Mouse (Mus musculus): Measurements from ENCODE around the gene Zfp710.
A peak's percentile ranks its signal among the peaks of the same experiment; 100 is the strongest.
"Not testable (repeated sequence)": the region's sequence is repeated elsewhere in the genome, so short reads cannot be mapped to it uniquely, and the experiment has no call there.

Zfp710 gene

DNA sequence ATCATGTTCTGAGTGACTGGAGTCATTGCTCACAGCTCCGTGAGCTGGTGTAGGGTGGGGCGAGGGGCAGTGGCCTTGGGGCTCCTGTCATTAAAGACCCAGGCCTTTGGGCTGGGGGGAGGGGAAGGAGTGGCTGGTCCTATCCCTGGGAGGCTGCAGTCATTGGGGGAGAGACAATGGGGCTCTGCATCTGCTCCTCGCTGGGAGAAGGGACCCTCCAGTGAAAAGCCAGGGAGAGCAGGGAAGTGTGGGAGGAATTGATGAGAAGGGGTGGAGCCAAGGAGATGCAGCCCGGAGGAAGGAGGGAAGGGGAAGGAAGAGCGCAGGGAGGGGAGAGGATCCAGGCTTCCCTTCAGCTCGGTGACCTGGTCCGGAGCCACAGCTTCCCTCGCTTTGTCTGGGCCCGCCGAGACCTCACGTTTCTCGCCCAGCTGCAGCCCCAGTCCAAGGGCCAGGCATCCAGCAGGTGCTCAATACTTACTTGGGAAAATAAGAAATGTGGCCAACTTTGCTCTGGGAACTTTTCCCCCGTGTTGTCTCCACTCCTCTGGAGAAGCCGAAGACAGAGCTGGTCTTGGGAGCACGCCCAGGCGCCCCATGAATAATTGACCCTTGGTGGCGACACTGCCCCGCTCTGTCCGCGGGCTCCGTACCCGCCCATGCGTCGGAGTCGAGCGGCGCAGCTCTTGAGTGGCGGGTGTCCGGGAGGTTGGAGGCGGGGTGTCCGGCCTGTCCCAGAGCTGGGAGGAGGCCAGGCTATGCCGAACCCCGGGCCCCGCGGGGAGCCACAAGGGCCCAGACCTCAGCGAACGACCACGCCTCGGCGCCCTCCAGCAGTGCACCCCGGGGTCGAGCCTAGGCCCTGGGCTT, at the start of gene Zfp710:
Gene Zfp710 (plus strand): TSS at position 294 of the 870 bp plus-strand sequence.
- peak; percentile 54 for DNase-seq

DNA sequence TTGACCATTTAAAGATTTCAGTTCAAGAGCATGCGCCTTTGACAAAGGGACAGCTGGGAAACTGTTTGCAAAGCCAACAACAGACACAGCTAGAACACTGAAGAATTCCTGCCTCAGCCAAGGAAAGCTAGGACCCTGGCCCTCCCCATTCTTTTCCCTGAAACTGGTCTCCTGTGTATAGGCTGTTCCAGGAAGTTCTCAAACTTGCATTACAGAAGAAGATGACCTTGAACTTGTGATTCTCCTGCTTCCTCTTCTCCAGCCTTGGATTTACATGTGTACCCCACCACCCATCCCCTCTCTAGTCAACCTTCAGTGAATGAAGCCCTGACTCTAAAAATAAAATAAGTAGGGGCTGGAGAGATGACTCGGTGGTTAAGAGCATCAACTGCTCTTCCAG, 49.3 kb upstream of the Zfp710 start:
- no peak for DNase-seq

DNA sequence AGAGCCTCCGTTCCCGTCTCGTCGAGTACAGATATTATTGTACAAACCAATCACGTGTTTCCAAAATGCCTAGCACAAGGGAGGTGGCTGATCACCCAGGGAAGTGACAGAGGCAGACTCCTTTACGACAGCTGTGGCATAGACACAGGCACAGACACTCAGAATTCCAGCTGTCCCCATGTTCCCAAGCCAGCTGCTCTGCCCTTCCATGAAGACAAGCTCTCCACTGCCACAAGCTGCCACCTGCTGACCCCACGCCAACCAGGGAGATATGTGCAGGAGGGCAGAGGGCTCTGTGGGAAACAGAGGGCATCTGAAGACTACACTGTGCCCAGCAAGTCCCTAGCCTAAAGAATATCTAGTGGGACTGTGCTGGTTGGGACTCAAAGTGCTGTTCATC, 37.9 kb upstream of the Zfp710 start:
- DNase-seq: no peak

DNA sequence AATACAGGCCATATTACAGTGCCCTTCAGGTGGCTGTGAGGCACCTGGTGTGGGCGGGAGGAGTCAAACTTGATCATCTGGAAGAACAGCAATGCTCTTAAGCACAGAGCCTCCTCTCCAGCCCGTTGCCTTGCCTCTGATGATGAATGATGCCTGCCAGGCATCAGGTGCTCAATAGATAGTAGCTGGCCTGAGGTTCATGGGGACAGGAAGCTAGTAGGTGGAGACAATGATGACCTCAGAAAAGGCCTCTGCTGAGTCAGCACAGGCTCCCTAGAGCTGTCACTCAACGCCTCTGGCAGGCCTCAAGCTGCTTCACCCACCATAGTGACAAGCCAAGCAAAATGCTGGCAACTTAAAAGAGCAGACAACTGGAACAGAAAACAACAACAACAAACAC, 36.9 kb upstream of the Zfp710 start:
- DNase-seq: no peak

DNA sequence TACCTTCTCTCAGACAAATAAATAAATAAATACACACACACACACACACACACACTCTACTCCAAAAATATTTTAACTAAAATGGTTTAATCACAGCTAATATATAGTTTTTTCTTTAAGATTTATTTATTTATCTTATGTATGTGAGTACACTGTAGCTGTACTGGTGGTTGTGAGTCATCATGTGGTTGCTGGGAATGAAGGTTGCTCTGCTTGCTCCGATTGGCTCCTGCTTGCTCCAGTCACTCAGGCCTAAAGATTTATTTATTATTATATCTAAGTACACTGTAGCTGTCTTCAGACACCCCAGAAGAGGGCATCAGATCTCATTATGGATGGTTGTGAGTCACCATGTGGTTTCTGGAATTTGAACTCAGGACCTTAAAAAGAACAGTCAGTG, 36.1 kb upstream of the Zfp710 start:
- DNase-seq: not testable (repeated sequence)

DNA sequence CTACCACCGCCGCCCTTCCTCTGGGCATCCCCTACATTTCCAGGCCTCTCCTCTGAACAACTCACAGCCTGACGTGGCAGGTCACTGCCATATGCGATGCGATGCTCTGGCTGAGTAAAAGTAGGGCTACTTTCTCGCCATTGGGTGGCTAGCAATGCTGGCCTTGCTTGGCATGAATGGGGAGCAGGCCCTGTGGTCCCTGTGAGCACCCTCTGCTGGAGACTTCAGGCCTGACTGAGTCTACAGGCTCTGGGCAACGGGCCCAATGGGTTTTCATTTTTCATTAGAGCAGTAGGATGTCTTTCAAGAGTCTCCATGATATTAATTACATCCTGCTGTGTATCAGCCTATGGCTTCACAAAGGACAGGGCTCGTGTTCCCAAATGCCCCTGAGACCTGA, 30.1 kb upstream of the Zfp710 start:
- DNase-seq: peak; percentile 42

DNA sequence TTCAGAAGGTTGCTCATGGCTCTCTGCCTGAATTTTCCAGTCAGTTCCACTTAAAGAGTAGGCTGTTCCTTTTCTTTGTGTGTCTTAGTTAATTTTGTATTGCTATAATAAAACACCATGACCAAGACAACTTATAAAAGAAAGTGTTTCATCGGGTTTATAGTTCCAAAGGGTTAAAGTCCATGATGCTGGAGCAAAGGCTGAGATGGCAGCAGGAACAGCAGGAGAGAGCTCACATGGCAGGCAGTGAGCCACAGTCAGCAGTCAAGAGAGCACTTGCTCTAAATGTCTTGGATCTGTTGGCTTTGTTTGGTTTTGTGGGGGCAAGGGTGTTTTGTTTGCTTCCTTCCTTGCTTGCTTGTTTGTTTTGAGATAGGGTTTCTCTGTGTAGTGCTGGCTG, 26.9 kb upstream of the Zfp710 start:
- no peak for DNase-seq

DNA sequence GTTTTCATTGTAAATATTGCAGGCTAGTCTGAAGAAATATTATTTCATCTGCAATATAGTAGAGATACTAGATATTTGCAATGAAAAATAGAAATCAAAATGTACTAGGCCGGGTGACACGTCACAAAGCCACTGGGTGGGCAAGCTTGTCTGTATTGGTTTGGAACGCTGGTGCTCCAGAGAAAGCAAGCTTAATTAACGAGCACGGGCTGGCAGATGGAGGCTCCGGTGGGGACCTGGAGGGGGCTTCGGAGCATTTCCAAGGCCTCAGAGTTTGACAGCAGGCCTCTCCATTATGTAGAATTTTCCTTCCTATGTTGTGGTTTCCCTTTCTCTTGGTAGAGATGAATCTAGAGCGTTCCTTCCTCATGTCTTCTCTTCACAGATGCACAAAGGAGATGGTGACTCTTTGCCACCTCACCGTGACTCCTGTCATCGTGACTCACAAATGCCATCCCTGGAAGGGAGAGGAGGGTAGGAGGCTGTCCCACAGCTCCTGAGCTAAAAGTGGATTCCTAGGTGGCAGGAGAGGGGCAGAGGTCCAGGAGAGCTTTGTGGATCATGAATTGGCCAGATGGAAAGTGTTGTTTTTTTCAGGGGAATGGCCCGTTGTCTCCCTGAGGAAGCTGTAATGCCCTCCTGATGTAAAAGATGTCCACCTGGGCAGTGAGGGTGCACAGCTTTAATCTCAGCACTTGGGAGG, 22.1 kb upstream of the Zfp710 start:
- no peak for DNase-seq

DNA sequence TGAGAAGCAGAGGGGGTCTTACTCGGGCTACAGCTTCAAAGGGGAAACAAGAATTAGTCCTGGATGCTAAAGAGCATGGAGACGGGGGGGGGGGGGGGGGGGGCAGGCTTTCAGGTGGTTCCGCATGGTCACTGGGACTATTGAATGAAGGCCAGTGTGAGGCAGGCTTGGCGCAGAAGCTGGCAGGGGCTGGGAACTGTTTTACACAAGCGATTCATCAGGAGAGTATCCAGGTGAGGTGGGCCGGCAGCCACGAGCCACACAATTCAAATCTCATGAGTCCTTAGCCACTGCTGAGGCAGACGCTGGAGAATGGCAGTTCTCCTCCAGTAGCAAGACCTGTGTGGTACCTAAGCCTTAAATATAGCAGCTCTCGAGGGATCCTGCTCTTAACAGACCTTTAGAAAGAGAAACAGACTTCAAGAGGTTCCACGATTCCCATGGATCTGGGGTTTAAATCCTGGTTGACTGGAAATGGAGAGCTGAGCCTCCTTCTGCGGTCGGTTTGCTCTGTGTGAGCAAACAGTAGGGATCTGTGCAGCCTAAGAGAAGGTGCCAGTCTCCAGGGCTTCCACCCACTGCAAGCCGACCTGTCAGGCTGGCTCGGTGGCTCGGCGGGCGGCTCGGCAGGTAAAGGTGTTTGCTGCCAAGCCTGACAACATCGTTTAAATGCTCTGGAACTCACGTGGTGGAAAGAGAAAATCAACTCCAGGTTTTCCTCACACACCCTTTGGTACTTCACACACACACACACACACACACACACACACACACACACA, 19.6 kb upstream of the Zfp710 start:
- no peak for DNase-seq

DNA sequence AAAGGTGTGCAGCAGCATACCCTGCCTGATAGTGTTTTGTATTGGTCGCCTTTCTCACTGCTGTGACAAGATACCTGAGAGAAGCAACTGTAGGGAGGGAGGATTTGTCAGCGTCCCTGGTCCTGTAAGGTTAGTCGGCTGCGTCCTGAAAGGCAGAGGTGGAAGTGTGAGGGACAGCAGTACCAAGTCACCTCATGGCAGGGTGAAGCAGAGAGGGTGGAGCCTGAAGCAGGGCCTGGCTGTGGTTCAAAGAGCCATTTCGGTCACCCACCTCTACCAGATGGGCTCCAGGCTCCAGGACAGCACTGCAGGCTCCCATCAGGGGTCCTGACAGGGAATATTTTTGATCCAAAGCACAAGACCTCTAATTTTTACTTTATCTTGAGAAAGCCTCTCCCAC, 13.9 kb upstream of the Zfp710 start:
- DNase-seq: no peak

DNA sequence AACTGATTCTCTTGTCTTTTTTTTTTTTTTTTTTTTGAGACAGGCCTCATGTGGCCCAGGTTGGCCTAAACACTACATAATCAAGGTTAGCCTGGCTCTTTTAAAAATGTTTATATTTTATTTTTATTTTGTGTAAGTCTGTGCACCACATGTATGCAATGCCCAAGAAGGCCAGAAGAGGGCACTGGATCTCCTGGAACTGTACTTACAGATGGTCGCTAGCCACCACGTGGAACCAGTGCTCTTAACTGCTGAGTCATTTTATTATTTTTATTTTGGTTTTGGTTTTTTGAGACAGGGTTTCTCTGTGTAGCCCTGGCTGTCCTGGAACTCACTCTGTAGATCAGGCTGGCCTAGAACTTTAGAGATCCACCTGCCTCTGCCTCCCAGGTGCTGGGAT, 13.1 kb upstream of the Zfp710 start:
- DNase-seq: peak; percentile 52

DNA sequence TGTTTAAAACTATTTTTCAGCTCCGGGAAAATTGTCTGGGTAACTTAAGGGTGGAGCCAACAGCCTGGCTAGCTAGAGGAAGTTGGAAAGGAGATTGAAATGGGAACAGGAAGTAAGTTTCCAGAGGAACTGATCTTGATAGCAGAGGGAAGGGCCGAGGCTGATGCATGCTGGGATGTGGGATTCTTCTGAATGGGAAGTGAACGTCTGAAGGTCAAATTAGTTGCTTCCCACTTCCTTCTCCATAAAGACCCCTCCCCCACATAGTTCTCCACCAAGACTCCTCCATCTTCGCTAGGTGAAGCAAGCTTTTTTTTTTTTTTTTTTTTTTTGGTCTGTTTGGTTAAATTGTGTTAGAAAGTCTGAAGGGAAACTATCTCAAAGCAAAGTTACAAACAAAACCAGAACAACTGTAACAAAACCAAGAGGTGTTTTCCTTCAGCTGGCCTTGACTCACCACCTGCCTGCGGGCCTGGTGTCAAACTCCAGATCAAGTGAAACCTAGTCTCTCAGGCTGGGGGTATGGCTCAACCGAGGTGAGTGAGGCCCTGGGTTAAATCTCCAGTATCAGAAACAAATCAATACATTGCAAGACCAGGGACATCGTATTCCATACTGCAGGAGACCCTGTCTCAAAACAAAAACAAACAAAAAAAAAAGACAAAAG, 10.6 kb upstream of the Zfp710 start:
- no peak for DNase-seq

DNA sequence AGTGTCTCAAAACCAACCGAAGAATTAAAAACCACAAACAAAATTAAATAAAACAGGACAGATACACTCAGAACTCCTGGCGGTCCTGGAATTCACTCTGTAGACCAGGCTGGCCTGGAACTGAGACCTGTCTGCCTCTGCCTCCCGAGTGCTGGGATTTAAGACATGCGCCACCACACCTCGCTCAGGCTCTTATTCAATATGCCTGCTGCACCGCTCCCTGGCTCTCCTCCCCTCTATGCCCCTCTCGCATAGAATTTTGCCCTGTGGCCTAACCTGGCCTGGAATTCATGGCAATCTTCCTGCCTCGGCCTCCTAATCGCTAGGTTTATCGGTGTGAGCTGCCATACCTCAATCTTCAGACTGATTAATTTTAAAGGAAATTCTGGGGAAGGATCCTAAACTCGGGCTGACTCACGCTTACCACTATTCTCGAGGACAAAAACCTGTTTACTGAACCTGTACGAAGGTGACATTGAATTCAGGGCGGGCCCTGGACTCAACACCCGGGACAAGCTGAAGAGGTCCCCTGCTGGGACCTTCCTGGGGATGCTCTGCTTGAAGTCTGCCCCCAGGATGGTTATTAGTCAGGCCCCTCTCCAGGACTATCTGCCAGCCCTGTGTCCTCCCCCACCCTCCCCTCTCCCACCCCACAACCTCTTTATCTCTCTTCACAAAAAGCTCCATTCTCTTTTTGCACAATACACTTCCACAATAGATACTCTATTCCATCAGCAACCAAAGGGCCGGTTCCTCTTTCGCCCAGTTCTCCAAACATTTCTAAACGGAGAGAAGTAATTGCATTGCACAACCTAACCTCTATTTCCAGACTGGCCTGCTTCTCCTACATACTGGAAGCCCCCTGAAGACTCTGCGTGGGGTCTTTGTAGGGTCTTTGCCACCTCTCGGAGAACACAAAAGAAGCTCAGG, 9.5 kb upstream of the Zfp710 start:
- no peak for DNase-seq

DNA sequence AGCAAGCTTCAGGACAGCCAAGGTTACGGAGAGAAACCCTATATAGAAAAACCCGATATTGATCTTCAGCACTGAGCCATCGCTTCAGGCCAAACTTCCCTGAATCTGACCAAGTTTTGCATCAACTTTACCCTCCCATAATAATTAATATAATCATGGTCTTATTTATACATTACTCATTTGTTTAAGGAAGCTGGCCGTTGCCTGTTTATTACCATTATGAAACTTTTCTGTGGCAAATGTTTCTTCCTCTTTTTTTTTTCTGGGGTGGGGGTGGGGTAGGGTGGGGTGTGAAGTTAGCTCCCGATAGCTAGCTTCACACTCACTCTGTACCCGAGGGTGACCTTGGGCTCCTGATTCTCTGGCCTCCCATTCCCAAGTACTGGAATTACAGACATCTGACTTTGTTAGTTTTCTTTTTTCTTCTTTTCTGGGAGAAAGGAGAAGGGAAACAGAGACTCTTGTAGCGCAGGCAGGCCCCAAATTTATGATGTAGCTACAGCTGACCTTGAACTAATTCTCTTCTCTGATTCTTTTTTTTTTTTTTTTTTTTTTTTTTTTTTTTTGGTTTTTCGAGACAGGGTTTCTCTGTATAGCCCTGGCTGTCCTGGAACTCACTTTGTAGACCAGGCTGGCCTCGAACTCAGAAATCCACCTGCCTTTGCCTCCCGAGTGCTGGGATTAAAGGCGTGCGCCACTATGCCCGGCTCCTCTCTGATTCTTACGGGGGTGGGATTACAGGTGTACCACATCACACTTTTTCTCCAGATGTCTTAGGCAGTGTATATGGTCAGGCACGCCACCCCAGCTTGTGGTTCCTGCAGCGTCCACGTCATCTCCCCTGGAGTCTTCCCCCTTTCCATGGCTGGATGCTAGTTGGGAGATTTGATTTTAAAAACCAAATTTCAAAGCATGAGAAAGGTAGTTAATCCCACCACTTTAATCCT, 5.8 kb upstream of the Zfp710 start:
- DNase-seq: no peak

DNA sequence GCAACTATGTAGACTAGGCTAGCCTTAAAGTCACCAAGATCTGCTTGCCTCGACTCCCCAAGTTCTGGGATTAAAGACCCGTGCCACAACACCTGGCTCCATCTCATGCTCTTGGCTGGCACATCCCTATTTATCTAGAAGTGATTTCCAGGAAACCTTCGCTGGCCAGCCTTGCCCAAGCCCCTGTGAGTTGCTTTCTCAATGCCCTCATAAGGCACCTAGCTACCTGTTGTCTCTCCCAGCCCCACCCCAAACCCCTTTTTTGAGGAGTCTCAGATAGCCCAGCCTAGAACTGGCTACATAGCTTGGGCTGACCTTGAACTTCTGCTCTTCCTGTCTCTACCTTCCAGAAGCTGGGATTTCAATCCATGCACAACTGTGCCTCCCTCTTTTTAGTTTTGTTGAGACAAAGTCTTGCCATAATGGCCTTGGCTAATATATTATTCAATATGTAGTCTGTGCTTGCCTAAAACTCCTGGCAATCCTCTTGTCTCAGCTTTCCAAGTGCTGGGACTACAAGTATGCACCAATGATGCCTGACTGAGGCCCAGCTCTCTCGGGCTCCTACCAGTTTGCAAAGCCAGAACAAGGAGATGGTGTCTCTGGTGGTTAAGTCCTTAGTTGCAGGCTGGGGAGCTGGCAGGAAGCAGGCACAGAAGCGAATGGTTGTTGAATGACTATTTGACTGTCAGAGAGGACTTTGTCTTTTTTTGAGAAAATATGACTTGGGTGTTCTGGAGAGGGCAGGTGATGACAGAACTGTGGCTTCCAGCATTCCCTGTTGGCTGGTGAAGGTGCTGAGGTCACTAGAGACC, 786 bp upstream of the Zfp710 start:
- DNase-seq: no peak

DNA sequence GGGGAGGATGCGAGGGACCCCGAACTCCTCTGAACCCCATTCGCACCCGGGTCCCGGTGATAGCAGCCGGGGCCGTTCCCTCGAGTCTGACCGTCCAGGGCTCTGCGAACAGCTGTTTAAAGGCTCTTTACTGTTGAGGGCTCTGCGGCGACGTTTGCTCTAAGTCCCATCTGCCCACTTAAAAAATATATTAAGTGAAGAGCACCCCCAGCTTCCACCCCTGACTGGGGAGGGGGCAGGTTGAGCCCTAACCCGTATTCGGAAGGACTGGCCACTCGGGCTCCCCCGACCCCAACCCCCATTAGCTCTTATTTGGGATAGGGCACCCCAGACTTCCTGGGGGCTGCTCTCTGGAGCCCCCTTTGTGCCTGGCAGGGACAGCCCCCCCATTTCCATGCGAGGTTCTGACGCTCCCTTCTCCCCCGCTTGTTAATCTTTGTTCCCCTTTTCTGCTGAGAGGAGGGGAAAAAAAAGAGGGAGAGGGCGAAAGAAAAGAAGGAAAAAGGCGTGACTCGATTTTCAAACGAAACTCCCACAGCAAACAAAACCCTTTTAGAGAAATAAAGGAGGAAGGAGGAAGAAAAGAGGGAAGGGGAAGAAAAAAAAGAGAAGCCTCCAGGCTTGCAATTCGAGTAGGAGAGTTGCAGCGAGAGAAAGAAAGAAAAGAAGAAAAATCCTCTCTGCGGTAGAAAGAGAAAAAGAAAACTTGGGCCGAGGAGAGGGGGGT, 940 bp downstream of the Zfp710 start:
- DNase-seq: no peak

DNA sequence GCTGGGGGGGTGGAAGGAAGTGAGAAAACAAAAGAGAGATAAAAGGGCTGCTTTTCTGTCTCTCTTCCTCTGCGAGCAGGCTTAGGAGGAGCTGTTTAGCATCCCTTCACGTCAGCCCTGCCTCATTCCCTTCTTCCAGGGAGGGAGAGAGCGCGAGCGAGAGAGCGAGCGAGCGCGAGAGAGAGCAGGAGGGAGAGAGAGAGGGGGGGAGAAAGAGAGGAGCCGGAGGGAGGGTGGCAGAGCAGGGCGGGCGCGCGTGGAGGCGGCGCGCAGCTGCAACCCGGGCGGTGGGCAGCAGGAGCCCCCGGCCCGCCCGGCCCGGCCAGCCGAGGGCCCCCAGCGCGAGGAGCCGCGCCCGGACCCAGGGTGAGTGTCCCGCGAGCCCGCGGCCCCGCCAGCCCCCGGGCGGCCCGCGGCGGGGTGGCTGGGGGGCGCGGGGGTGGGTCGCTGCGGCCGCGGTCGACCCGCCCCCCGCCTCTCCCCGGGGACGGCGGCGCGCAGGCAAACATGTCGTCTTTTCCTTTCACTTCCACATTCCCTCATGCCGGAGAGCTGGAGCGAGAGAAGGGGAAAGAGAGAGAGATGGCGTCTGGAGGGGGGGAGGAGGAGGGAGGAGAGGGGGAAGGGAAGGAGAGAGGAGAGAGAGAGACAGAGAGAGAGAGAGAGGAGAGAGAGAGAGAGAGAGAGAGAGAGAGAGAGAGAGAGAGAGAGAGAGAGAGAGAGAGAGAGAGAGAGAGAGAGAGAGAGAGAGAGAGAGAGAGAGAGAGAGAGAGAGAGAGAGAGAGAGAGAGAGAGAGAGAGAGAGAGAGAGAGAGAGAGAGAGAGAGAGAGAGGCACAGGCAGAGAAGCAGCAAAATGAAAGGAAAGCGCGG, 1.7 kb downstream of the Zfp710 start:
- DNase-seq: peak; percentile 68
